Mouse (Mus musculus) gastrocnemius, postnatal 36 days (tissue): ENCODE measurements at regions not wholly inside any gene's neighbourhood (a gene's known extent, or its start where the extent isn't known, plus 50 kb on each side); places are given as distances from the start of the nearest gene placed in this dataset.

Experiments
- DNase-seq, 2 experiments: peaks; one replicate each; pipeline ENCODE4 v3.0.0; 2022
- intact Hi-C: fragments of 180-260 bp; cut with DNase I; formaldehyde crosslinking; loops from one replicate; pipeline ENCODE4 v1.15.1; 2025

DNA sequence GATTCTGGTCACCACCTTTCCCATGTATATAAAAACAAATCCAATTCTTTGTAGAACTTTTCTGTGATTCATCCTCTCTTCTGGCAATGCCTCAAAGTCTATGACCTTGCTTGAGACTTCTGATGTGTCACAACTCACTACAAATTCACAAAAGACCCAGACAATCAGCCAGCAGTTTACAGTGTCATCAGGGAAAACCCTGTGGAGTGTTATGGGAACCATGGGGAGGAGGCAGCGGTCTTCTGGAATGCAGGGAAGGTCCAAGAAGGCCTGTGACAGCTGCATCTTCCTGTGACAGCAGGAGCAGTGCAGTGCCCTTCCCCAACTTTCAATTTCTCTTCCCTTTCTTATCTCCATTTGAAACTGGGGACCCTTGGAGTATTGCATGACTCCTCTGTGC is 877.9 kb downstream of the A830018L16Rik start:
- no peak for DNase-seq

DNA sequence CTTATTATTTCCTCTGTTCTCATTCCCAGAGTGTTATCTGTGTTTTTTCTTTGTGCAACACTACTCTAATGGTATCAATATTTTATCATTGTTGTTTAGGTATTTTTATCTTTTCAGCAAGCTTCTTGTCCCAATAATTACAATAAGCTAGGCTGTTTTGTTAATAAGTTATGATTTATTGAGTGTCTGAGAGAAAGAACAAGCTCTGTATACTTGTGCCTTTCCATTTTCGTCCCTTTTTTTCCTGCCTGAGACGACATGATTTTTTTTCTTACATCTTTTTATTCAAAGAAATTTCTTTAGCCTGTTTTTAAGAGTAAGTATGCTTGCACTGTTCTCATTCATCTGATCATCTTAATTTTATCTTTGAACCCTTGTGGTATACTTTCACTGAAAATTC is 904.1 kb downstream of the A830018L16Rik start:
- DNase-seq: no peak
- intact Hi-C loops: no loop called here

More for the DNA sequence above, 877.9 kb downstream of the A830018L16Rik start:
- intact Hi-C loops: no loop called here

DNA sequence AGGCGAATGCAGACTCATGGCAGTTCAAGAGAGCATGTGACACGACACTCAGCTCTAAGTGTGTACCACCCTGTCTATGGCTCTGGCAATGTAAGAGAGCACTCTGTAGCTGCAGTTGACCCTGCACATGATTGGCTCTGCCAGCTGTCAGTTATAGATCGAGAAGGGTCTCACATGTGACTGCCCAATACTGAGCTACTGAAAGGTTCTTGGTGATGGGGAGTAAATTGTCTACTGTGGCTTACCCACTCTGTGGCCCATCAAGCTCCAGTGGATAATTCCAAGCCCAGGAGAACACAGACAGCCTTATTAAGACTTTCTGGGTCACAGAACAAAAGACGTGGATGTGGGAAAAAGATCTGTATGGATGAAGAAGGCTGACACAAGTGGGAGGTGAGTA is 920.3 kb downstream of the A830018L16Rik start:
- DNase-seq: no peak
- intact Hi-C loops: no loop called here

DNA sequence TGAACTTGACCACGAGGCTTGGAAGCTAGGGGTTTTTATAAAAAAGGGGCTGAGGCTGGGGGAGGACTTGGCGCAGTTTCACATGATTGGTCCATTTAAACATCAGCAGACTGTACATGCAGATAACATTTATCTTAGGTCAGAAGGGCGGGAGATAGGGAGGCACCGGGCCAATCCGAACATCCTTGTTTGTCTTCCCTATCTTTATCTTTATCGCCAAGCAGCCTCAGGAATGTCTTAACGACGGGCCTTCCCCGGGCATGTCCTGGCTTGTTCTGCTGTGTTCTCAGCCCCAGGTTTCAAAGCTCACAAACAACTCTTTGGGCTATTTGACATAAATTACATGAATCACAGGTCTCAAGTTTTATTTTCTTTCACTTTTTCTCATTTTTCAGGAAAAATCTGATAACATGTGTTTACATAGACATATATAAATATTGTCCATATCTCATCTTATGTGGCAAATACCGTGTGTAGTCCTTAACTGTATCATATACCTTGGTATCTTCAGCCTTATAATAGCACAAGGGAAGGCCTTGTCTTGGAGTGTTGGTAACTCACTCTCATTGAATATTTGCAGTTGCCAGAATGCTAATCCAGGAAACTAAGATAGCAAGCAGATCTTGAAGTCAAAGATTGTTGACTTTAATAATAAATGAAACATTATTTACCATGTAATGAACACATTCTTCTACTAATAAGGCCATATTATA is 931.0 kb downstream of the A830018L16Rik start:
- intact Hi-C loops: loop anchor here (10.0 kb wide), 1 partner anchor 1810 kb away; no protein-coding TSS in a partner anchor
- DNase-seq: no peak

DNA sequence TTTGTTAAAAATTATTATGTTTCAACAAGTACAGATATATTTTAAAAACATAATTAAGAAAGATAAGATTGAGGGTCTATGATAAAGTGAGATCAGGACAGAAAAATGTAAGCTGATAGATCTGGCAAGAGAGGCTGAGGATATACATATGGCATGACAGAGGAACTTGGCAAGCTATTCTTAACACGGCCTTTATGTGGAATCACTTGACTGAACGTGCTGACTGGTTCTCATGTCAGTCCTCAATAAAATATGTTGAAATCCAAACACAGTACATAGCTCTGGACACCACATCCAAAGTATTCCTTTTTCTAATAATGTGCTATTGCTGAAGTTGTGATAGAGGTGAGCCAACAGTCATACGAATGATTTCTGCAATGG is 931.5 kb downstream of the A830018L16Rik start:
- DNase-seq: no peak
- intact Hi-C loops: loop anchor here (10.0 kb wide), 1 partner anchor 1809 kb away; no protein-coding TSS in a partner anchor

DNA sequence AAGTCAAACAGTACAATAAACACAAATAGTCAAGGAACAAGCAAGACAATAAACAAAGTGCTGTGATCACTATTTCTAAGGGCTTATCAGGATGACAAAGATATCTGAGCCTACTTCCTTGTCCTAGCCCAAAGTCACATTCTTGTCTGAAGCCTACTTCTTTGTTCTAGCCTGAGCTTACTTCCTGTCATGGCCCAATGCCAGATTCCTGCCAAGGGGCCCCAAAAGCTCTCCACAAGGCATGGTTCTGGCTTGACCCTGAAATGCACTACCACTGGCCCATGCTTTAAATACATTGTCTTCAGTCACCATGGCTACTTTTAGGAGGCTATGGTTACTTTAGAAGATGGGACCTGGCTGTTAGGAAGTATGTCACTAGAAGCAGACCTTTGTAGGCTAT is 940.6 kb downstream of the A830018L16Rik start:
- intact Hi-C loops: no loop called here
- no peak for DNase-seq

DNA sequence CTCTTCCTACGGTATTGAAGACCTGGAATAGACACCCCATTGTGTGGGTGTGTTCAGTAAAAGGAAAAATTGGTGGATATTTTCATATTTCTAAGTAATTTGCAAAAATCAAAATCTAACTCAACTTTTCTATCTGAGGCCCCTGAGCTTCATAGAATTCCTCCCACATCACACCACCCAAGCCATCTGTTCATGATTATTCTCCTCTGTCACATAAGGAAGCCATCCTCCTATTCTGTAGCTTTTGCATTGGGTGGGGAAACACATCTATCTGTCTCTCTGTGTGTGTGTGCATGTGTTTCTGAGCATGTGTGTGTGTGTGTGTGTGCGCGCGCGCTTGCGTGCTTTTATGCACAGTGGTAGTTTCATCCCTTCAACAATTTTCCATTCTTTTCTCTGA is 954.0 kb downstream of the A830018L16Rik start:
- intact Hi-C loops: no loop called here

DNA sequence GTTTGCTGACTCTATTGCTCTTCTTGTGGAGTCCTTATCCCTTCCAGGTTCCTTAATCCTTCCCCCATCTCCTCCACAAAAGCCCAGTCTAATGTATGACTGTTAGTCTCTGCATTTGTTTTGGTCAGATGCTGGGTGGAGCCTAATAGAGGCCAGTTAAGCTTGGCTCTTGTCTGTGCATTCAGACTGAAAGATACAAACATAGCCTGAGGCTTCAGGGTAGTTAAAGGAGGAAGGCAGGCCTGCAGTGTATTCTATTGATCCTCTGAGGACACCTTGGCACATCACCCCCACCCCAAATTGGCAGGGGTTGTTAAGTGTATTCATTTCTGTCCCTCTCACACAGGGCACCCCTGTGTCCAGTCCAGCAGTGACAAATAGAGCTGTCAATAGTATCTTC is 959.1 kb downstream of the A830018L16Rik start:
- DNase-seq: no peak
- intact Hi-C loops: no loop called here

More for the DNA sequence above, 954.0 kb downstream of the A830018L16Rik start:
- no peak for DNase-seq

DNA sequence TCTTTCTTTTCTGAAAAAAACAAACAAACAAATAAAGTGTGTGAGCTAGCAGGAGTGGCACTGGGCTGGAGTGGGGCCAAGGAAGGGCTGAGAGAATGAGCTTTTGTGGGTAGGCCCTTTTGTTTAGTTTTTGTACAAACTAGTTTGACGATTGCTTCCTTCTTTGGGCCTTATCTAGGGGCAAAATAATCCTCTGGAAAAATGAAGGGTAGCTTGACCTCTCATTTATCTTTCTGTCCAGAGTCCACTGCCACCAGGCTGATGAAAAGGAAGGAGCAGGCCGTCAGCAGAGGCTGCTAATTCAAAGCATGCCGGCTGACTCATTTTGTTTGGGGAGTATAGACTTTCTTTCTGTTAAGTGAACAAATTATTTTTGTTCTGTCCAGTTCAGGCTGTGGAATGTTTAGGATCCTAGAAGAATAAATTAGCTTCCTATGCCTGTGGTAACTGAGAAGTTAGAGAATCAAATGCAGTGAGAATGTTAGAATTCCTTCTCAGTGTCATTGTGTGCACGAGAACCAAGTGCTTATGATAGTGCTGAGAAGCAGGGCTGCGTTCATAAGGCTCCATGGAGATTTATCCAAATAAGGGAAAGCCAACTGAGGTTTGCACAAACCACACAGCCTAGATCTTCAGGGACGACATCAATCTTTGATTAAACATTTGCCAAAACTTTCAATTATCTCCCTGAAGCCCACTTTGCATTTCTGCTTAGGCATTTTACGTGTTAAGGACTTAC is 984.4 kb downstream of the A830018L16Rik start:
- intact Hi-C loops: no loop called here
- DNase-seq: no peak

DNA sequence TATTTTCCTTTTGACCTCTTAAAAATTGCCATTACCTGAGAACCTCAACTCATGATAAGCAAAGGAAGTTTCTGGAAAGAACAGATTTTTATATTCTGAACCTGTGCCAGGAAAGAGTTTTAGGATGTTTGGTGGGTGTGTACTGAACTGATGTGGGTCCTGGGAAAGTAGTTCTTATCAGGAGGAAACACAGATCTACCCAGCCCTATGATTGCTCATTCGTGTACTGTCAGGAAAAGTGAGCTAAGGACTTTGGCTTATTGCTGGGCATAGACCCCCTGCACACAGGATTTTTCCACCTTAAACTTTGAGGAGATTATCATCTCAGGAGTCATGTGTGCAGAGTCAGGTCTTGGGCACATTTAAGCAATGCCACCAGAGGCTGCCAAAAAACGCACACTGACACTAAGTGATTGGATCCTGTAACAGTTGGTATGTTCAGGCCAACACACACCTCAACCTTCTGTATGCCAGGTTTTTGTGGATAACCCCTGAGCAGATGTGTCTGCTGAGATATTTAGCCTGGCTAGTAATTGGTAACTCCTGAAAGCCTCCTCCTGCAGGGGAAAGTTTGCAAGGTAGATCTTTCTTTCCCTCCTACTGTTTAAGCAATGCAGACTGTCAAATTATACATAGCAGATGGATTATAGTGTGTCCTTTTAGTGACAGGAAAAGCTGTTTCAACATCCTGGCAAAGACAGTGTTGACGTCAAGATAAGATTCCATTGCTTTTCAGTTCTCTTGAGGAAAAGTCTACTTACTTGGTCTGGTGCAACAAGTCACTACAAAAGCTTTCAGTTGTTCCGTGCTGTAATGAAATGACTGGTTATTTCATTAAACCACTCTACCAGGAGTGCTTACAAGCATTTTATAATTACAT is 991.7 kb downstream of the A830018L16Rik start:
- no peak for DNase-seq
- intact Hi-C loops: no loop called here

DNA sequence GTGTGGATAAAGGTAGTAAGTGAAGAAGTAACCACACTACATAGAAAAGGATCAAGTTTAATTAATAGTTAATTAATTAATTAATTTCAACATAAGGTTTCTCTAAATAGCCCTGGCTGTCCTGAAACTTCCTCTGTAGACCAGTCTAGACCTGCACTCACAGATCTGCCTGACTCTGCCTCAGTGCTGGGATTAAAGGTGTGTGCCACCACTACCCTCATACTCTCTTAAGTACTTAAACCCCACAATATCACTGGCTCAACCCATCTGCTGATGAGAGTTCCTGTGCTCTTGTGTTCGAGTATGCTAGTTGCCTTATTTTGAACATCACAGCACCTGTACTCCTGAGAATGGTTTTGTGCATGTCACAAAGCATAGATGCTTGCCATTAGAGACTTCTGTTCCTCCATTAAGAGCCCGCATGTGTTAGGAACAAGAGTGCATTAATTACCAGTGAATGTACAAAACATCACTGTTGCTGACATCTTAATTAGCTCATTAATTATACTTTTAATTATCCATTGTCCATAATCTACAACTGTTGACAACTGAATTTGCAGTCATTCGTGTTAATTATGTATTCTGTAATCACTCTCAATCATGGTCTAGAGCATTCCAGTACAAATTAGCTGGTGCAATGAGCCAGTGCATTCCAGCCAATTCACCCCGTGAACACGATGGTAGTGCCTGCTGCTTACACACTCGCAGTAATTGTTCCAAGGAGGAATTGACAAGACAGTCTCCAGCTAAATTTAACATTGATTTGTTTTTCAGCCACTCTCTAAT is 996.0 kb downstream of the A830018L16Rik start:
- no peak for DNase-seq
- intact Hi-C loops: no loop called here

DNA sequence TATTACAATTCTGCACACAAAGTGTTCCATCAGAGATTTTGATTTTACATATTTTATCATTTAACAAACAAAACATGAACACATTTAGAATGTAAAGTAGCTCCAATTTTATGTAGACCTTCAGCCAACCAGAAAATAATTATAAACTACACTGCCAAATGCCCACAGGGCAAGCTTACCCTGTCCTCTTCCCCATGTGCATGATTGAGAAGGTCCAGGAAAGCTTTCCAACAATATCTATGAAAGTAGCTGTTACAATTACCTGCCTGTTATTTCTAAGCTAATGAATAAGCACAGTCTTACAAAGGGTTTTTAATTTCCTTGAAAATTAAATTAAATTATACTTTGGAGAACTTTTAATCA is 996.6 kb downstream of the A830018L16Rik start:
- no peak for DNase-seq
- intact Hi-C loops: no loop called here

DNA sequence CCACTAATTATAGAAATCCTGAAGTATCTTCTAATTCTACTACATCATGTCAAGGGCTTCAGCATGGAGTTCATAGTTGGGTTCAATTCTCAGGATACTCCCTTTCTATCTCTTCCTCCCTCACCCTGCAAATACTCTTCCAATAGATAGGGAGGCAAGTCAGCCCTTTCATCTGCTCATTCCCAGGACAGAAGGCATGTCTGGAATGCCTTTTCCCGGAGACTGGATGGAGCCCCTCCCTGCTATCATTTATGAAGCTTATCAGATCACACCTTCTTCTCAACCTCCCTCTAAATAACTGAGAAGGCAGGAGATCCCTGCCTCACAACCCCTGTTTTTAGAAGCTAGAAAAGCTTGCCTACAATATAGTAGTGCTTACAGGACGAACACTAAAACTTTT is 1010.6 kb downstream of the A830018L16Rik start:
- DNase-seq: no peak
- intact Hi-C loops: no loop called here

DNA sequence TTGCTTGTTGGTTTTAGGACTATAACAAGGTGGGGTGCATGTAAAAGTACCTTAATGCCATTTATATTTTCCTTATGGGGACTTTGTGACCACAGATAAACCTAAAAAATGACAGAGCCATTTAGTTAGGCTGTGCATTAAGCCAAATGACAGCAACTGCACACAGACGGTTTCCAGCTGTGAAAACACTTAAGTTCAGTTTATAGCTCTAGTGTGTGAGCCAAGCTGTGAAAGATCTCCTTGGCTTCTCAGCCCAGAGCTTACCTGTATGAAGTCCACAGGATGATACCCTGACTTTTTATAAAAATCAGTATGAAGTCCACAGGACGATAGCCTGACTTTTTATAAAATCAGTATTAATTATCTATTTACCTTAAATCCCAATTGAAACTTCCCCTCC is 1024.0 kb downstream of the A830018L16Rik start:
- intact Hi-C loops: no loop called here
- no peak for DNase-seq

DNA sequence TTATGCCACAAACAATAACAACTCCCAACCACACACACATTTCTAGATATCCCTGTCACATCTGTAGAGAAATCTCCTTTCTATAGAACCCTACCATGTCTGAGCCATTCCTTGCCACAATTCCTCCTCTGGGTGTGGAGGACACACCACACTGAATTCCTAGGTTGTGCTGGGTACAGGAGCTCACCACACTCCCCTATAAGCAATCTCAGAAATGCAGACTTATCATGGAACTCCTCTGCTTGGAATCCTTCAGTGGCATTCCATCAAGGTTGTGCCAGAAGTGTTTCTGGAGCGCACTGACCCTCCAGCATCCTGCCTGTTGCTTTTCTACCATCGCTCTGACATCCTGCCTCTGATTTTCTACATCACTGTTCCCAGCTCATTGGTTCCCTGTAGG is 1052.3 kb downstream of the A830018L16Rik start:
- no peak for DNase-seq
- intact Hi-C loops: no loop called here

DNA sequence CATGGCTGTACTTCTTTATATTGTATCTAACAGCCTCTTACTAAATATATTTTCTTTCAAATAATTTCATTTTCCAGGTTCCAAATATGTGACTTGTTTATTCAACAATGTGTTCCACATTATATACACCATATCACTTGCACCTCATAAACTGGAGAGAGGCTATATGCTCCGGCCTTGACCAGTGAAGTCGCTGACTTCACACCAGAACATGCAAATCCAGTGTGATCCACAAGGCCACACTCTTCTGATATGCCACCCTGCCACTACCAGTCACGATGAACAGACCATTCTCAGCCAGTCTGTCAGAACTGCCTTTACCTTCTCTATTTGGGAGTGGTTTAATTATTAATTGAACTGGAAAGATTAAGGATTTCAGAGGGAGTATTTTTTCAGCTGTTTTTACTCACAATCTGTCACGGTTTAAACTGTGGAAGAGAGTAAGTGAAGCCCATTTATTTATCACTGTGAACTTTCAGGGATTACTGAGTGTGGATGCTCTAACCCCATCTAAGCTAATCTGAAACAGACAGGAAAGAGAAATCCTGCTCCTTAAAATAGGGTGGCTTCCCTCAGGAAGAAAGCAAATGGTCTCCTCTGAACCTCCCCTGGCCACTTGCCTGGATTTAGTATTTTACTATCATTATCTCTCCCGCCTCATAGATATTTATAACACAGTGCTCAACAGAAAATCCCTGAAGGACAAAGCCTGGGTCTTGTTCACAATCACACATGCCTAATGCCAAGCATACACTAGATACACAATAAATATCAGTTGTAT is 1065.3 kb downstream of the A830018L16Rik start:
- DNase-seq: no peak
- intact Hi-C loops: no loop called here

DNA sequence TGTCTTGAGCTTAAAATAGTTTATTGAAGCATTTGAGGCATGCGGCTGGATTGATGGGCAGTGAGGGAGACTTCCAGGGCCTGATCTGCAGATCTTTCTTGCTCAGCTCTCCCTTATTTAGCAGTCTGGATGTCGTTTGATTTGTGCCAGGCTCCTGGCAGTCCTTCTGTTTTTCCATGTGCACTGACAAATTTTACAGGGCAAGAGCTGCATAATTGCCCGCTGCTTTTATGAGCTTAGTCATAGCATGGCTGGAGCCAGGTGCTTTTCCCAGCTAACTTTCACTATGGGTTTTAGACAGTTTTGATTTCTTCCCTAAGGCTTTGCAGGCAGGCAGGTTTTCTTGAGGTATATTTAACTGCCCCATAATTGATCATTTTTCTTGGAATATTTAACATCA is 1086.5 kb downstream of the A830018L16Rik start:
- no peak for DNase-seq

DNA sequence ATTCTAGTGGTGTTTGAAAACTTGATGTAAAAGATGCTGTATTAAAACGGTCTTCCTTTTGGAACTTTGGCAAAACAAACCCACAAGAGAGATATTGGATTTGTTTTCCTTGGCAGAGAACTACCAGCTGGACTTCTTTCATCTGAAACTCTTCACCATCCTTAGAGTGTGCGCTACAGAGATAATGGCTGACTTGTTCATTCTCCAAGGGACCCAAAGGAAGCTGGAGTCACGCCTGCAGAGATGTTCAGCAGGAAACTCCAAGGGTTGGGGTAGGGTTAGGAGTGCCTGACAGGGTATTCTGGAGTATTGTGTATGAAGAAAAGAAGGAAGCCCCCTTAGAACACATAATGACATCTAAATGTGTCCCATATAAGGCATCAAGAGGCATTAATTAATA is 1094.1 kb downstream of the A830018L16Rik start:
- intact Hi-C loops: no loop called here
- DNase-seq: no peak

More for the DNA sequence above, 1086.5 kb downstream of the A830018L16Rik start:
- intact Hi-C loops: no loop called here

DNA sequence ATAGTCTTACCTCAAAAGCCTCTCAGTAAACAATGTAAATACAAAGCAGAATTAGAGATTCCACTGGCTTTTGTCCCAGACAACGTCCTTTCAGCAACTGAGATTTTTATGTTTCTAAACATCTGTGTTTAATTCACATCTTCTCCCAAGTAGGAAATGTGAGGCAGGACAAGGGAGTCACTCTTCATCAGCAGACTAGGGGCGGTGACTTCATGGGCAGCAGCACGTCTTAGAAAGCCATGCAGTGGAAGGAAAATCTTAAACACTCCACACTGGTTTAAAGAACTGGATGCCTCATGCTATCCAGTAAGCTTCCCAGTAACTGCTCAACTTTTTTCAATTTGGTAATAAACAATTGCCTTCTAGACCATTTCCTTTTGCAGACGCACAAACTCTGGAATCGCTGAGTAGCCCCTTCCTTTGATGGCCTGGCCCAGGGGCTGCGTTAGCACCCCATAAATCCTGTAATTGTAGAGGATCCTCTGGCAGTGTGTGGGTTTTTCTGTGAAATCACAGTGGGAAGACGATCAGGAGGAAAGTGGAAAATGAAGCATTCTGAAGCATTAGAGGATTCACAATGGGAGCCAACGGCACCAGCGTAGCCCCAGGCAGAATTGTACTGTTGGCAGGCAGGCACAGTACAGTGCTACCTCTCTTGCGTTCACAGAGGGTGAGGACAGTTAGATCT is 1096.4 kb downstream of the A830018L16Rik start:
- intact Hi-C loops: no loop called here
- DNase-seq: no peak
